Mouse (Mus musculus): Measurements from ENCODE around the gene Dhx8.
A peak's percentile ranks its signal among the peaks of the same experiment; 100 is the strongest.

Dhx8 gene

DNA sequence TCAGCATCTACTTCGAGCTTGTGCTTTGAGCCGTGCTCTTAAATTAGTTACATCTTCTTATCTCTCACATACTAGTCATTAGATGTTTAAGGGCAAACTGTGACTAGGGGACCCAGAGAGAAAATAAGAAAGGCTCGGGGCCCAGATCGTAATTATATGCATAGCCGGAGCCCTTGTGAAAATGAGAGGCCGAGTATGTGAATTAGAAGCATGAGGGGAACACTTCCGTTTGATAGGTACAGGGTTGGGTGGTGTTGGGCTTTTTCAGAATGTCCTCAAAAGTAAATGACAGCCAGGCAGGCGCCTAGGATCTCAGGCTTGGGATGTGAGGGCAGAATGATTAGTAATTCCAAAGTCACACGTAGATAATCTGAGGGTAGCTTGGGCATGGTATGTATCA, 877 bp downstream of the Dhx8 start:
- DNase-seq (ENCODE audit: low read depth, low spot score) = no peak

DNA sequence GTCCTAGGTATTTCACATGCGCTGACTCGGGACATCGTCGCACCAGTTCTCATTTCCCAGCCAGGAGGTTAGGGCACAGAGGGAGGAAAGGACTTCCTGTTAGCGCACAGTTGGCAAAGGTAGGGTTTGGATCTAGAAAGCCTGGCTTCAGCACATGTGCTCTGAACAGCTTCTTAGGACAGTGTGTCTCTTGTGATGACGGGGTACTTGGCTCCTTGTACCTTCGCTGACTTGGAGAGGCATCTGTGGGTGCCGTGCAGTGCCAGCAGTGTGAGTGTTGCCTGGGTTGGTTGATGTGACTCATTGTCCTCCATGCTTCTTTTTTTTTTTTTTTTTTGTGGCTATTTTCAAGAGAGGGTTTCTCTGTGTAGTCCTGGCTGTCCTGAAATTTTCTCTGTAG, 23.9 kb downstream of the Dhx8 start:
- no peak for DNase-seq (ENCODE audit: low read depth, low spot score)

DNA sequence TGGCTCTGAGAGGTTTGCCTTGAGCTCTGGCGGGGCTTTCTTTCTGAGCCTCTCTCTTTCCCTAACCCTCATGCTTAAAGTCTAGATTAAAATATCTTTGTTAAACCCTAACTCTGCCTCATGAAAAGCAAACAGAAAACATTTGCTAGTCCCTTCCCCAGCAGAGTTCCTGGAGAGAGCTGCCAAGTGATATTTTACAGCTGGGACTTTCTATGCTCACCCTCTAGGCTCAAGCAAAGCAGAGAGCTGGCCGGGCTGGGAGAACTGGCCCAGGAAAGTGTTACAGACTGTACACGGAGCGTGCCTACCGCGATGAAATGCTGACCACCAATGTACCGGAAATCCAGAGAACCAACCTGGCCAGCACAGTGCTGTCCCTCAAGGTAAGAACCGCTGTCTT, 24.6 kb downstream of the Dhx8 start:
- no peak for DNase-seq (ENCODE audit: low read depth, low spot score)

DNA sequence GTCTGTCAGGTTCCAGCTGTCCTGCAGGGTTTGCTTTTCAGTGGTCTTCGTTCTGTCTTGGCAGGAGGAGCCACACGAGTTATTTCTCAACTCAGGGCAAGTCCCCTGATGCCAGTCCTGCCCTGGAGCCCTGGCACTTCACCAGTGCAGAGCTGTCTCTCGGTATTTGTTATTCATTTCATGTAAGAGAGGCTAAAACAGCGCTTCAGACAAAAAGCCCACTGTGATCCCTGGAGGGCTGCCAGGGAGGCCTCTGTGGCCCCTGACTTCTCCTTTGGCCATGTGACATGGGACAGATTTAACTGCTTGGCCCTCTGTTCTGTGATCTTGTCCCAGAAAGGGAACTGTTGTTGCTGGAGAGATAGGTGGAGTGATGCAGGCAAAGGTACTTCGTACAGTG, 25.7 kb downstream of the Dhx8 start:
- DNase-seq (ENCODE audit: low read depth, low spot score) = no peak

DNA sequence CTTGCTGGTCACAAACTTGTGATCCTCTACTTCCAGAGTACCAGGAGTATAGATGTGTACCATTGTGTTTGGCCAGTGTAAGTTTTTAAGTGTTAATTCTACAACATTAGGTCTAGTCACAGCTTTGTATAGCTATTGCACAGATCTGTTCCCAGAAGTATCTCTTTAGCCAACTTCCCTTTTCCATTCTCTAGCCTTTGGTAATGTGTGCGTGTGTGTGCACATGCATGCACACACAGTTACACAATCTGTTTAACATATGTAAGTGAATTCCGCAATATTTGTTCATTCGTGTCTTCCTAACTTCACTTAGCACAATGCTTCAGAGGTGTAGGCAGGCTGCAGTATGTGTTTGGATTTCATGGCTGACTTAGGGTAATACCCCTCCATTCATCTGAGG, 26.8 kb downstream of the Dhx8 start:
- DNase-seq (ENCODE audit: low read depth, low spot score) = no peak

DNA sequence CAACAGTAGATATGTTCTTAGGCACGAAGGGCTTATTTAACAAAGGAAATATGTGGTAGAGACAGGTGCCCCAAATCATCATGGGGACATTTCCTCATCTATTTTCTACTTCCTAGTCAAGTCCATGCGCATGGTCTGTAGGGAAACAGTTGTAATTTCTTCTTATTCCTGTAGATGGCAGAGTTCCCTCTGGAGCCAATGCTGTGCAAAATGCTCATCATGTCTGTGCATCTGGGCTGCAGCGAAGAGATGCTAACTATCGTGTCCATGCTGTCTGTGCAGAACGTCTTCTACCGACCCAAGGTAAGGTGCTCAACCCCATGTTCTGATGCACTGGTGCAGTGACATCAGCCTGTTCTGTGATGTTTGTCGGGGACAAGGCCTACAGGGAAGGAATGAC, 31.0 kb downstream of the Dhx8 start:
- DNase-seq (ENCODE audit: low read depth, low spot score) = peak; percentile 61

DNA sequence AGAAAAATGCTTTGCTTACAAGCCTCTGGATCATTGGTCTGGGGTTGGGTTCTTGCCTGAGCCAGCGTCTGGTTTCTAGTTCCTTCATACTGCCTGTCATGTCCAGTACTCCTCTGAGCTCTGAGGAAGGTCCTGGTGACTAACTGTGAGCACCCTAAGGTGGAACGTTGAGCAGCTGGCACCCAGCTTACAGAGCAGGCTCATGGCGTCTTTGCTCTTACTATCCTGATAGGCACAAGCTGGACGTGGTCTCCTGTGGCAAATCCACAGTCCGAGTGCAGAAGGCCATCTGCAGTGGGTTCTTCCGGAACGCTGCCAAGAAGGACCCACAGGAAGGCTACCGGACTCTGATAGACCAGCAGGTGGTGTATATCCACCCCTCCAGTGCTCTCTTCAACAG, 31.8 kb downstream of the Dhx8 start:
- no peak for DNase-seq (ENCODE audit: low read depth, low spot score)

DNA sequence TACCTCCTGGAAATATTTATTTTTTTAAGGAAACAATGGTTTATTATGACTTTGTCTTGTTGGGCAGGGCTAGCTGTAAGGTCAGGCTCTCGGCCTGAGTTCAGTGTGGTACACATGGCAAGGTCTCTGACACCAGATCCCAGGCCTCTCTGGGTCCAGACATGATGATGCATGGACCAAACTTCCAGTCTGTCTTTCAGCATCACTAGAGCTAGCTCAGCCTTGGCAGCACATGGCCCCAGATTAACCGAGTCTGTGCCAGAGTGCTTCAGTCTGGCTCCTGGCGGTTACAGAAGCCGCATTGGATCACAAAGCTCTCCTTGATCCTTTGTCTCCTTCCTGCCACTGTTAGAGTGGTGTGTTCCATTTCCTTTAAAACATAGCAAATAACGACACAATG, 34.6 kb downstream of the Dhx8 start:
- no peak for DNase-seq (ENCODE audit: low read depth, low spot score)

DNA sequence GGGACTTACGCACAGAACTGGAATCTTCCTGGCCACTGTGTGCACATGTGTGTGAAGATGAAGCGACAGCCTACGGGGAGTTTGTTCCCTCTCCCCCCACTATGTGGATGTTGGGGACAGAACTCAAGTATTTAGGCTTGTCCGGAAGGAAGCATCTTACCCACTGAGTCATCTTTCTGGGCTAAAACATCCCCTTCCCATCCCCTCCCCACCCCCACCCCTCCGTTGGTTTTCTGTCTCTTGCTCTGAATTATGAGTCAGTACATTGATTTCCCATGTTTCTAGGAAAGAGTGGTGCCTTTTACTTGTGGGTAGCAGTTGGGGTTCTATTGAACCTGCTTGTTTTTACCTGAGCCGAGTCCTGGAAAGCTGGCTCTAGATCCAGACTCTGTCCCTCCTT, 36.0 kb downstream of the Dhx8 start:
- DNase-seq (ENCODE audit: low read depth, low spot score) = no peak

DNA sequence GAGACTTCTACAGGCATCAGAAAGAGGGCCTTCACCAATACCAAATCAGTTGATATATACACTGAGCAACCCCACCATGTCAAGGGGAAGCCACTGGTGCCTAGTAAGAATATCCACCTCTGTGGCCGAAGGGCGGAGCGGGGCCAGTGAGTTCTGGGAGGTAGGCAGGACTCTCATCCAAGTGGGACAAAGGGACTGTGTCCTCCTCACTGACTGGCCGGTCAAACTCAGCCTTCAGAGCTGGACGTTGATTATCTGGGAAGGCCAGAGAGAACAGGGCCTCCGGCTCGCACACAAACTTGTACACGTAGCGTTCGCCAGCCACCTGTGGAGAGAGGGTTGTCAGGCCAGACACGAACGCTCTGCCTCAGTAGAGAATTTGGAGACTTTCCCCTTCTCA, 37.5 kb downstream of the Dhx8 start:
- DNase-seq (ENCODE audit: low read depth, low spot score) = no peak

DNA sequence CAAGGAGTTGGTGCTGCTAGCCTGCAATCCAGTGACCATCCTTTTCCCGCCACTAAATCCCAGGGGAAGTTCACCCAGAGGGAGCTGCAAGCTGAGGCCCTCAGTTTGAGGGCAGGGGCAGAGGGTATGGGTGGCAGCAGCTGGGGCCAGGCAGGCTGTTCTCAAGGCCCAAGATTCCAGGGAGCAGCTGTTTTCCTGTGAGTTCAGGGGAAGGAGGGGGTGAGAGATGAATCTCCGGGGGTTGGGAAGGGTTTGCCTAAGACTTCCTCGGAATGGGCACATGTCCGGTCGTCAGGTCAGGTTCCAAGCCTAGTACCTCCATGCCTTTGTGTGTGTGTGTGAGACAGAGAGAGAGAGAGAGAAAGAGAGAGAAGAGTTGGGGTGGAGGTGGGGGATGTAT, 39.3 kb downstream of the Dhx8 start:
- no peak for DNase-seq (ENCODE audit: low read depth, low spot score)

DNA sequence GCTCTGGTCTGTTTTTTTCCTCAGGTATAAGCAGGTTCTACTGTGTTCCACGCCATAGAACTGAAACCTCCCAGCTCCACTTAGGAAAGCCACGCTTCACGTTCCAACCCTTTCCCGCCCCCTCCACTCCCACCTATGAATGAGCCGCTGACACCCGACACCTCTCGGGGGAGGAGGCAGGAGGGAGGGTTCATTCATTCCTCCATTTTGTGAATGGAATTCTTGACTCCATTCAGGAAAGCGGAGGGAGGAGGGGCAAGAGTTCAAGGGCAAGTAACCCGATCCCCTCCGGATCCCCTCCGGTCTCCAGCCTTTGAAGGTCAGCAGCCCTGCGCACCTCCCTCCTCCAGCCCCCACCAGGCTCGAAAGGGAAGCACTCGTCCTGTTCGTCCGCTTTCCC, 39.7 kb downstream of the Dhx8 start:
- DNase-seq (ENCODE audit: low read depth, low spot score) = no peak

DNA sequence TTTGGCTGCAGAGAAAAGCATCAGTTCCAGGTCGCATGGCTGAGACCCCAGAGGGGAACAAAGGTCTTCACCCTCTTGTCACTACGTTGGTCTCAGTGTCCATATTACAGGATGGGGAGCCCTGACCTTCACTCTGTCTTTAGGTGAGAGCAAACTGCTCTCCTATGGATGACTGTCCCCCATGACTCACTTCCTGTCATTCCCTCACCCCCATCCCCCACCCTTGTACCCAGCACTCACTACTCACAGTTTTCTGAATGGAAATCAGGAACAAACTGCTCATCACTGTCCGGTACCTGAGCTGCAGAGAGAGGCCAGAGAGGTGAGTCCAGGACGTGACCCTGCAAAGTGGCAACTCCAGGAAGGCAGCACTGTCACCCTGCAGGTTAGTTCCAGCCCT, 44.1 kb downstream of the Dhx8 start:
- no peak for DNase-seq (ENCODE audit: low read depth, low spot score)

DNA sequence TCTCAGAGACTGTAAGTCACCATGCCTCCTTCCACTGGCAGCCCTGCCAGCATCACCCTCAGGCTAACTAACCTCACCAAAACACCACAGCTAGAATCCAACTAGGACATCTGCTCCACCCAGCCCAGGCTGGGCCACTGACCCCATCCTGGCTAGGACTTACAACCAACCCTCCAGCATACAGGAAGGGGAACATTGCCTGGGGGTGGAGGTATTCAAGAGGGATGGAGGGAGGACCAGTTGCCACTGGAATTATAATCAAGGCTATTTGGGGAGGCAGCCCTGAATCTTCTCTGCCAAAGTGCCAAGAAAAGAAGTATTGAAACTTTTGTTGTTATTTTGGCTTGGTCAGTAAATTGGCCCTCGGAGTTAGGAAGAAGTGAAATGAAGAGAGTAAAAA, 50.4 kb downstream of the Dhx8 start:
- DNase-seq (ENCODE audit: low read depth, low spot score) = no peak

DNA sequence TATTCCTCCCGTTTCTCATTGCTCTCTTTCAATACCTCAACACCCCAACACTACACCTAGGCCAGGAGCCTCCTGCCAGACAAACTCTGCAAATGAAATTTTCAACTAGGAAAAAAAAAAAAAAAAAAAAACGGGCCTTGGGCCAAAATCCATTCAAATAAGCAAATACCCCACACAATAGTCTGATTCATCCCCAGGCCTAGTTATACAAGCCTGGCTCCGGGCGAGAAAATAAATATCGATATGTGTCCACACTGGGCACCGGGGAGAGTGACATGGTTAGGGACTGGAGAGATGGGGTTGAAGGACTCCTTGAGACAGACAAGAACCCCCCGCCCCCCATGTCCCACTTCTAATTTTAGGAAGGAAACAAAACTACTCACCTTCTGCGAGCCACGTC, 50.9 kb downstream of the Dhx8 start:
- DNase-seq (ENCODE audit: low read depth, low spot score) = no peak

DNA sequence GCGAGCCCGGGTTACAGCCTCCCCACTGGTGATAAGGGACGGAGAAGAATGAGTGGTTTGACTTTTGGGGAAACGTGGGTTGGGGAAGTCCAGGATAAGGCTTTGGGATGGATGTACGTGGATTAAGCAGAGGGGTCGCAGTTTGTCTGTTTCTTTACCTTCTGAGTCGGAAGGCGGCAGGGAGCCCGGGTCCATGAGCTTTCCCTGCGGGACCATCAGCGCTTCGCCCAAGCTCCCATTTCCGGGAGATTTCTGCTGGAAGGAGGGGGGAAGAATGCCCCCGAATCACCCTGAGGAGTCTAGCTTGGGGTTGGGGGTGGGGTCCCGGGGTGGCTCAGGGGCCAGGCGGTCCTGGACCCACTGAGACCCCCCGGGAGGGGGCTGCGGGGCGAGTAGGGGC, 51.4 kb downstream of the Dhx8 start:
- no peak for DNase-seq (ENCODE audit: low read depth, low spot score)

DNA sequence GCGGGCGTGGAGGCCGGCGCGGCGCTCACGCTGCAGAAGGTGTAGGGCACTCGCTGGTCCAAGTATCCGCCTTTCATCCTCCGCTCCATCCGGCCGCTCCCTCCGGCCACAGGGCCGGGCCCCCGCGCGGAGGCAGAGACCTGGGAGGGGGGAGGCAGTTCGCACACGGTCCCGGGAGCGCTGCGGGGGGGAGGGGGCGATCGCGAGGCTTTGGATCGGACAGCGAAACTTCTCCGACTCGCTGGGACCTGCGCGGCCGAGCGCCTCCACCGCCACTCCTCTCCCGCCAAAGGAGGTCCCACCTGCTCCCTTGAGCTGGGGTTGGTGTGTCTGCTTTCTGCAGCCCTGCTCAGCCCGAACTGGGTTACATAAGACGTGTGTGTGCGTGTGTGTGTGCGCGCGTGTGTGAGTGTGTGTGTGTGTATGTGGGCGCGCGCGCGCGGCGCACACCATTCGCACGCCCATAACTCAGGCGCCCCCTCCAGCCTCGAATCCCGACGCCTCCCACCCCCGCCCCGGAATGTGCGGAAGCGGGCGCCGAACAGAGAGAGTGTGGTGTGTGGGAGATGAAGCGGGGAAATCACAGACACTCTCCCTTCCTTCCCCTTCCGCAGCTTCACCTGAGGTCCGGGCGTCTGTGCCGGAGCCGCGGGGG, 51.9 kb downstream of the Dhx8 start:
- DNase-seq (ENCODE audit: low read depth, low spot score) = no peak

DNA sequence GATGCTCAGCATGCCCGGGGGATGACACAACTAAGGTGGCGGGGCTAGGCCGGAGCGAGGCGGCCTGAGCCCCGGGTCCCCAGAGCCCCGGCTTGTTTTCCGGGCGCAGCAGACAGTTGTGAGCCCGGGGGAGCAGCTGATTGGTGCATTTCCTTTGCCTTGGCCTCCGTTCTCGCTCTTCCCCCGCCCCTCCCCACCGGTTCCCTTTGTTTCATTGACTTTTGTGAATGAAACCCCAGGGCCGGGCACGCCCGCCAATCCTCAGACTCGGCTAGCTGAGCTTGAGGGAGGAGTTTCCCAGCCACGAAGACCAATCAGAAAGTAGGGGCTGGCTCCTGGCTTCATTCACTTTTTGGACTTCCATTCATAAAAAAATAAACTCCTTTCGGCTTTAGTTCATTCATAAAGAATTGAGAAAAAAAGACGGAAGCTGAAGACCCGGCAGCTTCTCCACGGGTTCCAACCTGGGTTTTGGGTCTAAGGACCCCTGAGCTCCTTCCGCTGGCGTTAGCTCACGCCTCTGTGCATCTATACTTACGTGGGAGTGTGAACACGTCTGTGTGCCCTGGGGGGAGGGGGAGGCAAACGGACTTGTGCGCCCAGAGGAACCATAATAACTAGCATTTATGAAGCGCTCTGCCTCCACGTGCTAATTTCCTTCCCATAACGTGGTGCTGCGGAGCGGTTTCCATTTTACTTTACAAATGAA, 52.6 kb downstream of the Dhx8 start, which contains the start of gene Etv4:
TSS of gene Etv4 (minus strand) at position 229 of the 709 bp plus-strand sequence.
- DNase-seq (ENCODE audit: low read depth, low spot score) = peak; percentile 92

DNA sequence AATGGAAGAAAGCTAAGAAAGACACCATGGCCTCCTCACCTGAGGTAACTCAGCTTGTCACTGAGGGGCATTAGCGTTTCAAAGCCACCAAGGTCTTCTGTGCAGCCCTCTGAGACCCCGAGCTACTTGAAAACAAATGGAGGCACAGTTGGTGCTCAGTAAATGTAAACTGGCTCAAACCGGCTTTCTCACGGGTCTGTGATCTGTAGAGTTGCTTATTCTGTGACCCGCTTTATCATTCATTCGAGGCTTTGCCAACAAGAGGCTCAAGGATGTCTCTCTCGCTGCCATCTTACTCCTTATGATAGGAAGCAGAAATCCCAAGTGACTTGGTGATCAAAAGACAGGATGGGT, 53.1 kb downstream of the Dhx8 start:
- DNase-seq (ENCODE audit: low read depth, low spot score) = no peak

DNA sequence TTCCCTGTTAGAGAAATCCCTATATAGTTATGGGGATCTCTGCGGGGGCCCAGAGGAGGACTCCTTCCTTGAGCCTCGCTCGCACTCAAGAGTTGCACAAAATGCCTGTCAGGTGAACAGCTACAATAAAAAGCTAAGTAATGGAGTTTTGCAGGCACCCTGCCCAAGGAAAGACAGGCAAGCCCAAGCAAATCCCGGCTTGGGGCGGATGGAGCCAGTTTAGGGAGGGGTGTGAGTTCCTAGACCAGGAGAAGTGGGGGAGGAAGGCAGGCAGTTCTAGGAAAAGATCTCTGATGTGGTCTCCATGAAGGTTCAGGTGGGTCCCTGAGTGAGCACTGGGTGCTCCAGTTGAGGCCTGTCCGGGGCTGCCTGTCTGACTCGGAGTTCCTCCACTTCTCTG, 53.9 kb downstream of the Dhx8 start:
- no peak for DNase-seq (ENCODE audit: low read depth, low spot score)

DNA sequence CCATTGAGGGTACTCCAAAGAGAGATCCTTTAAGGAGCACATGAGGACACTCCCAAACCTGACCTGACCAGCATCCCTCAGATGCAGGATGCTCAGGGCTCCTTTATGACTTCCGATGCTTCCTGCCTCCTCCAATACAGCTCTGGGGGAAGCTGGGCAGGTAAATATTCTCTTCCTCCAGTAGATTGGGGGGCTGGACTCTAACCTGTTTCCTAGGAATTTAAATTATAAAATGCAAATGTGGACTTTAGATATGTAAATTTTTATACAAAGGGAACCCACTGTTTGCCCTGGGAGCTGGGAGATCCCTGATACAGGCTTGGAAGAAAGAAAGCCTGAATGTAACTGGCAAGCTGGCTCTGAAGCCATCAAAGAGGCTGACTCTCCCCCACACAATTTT, 54.7 kb downstream of the Dhx8 start:
- no peak for DNase-seq (ENCODE audit: low read depth, low spot score)

DNA sequence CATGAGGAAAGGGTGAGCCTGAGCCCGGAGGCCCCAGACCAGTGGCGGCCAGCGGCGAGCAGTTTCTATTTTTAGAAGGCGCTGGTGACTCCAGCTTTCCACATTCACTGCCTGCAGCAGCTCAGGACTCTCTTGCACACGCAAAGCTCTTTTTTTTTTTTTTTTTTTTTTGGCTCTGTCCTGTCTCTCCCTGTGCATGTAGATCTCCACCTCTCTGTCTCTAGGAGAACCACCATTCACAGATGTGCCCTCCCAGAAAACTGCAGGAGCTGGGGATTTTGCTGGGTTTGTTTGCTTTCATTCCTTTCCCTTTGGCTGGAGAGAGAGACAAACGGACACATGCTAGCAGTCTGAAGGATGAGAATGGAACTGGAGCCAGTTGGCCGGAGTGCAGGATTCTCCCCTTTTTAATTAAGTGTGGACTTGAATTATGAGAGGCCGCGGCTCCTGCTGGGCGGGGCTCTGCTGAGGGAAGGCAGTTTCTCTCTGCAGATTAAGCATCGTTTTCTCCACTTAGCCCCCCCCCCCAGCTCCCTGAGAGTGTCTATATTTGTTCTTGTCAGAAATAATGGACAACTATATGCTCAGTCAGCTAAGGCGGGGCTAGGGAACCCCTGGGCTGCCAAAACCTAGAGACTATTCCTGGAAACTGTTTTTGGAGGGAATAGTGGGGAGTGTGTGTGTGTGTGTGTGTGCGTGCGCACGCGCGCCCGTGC, 58.2 kb downstream of the Dhx8 start:
- DNase-seq (ENCODE audit: low read depth, low spot score) = no peak

DNA sequence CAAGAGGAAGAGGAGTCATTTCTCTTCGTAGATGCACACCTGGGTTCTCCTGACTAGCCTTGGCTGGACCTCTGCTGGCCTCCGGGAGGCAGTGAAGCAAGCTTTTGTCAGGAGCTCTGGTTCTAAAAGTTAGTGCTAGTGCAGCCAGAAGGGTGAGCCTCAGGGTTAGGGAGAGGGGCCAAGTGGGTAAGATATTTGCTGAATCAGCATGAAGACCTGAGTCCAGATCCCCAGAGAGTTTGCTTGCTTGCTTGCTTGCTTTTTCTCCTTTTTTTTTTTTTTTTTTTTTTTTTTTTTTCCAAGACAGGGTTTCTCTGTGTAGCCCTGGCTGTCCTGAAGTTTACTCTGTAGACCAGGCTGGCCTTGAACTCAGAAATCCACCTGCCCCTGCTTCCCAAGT, 64.6 kb downstream of the Dhx8 start:
- no peak for DNase-seq (ENCODE audit: low read depth, low spot score)
